Mouse (Mus musculus) neural tube, embryonic 15.5 days (tissue): ENCODE data around the gene Cd68. TPM values are rescaled to one million over a fixed set of nuclear protein-coding genes. Genes with fewer than 3 reads are reported as not detected.
A peak's percentile ranks its signal among the peaks of the same experiment; 100 is the strongest.

ENCODE experiments used
- ATAC-seq: fragments of 200-750 bp; cut with Nextera tagmentation; 2 replicates; pipeline ENCODE4 v1.8.0; 2017; ENCODE audit warnings: mild to moderate bottlenecking, moderate TSS enrichment, moderate library complexity; ENCODE audit not compliant: low FRiP score
- H3K27ac ChIP-seq: fragments of 300-500 bp; sonication (generic); replicated peaks from 2 replicates; pipeline ENCODE4 v1.5.1; 2015; ENCODE audit warnings: mild to moderate bottlenecking, inconsistent platforms
- H3K27me3 ChIP-seq: fragments of 300-500 bp; sonication (generic); replicated peaks from 2 replicates; pipeline ENCODE4 v1.6.1; 2015; ENCODE audit warnings: inconsistent platforms
- H3K36me3 ChIP-seq: fragments of 300-500 bp; sonication (generic); 2 replicates; pipeline ENCODE4 v1.6.1; 2015; ENCODE audit warnings: inconsistent platforms
- H3K4me1 ChIP-seq: fragments of 300-500 bp; sonication (generic); 2 replicates; pipeline ENCODE4 v1.6.1; 2015; ENCODE audit warnings: inconsistent platforms
- H3K4me2 ChIP-seq: fragments of 300-500 bp; sonication (generic); 2 replicates; pipeline ENCODE4 v1.6.1; 2015; ENCODE audit warnings: inconsistent platforms, mild to moderate bottlenecking, moderate library complexity
- H3K4me3 ChIP-seq: fragments of 300-500 bp; sonication (generic); replicated peaks from 2 replicates; pipeline ENCODE4 v1.5.1; 2015; ENCODE audit warnings: mild to moderate bottlenecking, inconsistent platforms
- H3K9ac ChIP-seq: fragments of 300-500 bp; sonication (generic); replicated peaks from 2 replicates; pipeline ENCODE4 v1.6.1; 2015; ENCODE audit warnings: mild to moderate bottlenecking, inconsistent platforms
- H3K9me3 ChIP-seq: fragments of 300-500 bp; sonication (generic); replicated peaks from 2 replicates; pipeline ENCODE4 v1.6.1; 2016; ENCODE audit warnings: inconsistent platforms
- WGBS: fragments of 180-500 bp; shearing (Covaris S2); methylation state at CpG from one replicate; pipeline ENCODE4 v1.1.7; 2015; ENCODE audit warnings: mixed read lengths; 5-methylcytosine and 5-hydroxymethylcytosine counted together
- polyA plus RNA-seq: library from polyadenylated mRNA; unstranded; fragments of >200 nt; fragmentation: Nextera tagmentation; extraction: Ambion mirVana; gene quantifications from 2 replicates; pipeline ENCODE4 v1.2.1, GENCODE M21; 2015

The Cd68 gene
- polyA plus RNA-seq, 1 experiment from 2014 or later, result 9.0 TPM

DNA sequence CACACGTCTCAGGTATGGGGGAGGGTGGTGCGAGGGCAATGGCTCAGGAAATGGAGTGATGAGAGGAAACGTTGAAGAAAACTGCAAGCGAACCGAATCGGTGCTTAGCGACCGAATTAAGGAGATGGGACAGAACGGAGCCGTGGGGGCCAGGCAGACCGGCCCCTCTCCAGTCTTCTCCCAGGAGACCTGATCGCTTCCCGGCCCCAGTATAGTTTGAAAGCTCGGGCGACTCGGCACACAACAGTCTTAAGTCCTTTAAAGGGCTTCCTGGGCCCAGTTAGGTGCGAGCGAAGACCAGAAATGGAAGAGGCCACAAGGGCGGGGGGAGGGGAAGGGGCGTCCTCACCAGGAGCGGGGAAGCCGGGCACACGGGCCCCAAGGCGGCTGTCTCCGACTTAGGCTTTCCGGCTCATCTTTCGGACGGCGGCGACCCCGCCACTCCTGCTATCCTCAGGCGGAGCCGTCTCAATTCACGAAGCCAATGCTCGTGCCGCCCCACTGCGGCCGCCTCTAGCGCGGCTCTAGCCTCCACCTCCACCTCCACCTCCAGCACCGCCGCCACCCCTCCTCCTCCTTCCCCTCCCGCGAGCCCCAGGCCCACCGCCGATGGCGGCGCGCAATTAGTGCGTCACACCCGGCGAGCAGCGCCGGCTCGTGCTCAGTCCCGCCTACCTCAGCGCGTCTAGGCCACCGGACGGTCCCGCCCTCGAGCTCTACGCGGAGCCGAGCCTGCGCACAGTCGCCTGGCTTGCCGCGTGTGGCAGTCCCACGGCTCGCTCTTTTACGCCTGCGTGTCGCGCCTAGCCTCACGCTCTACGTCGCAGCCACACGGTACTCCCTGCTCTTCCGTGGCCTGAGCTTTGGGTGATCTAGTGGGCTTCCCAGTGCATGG, 15.6 kb upstream of the Cd68 start, which contains the start of gene Senp3:
Senp3 (minus strand) TSS at position 771 of the 895 bp plus-strand sequence.
- under 1% methylated on average over 78 of the region's 80 CpGs for WGBS
- H3K36me3 ChIP-seq, result peaks cover 32% of the 10 kb centered on the region
- no peaks in the 10 kb centered on the region for H3K9me3 ChIP-seq
- H3K4me1 ChIP-seq, result peaks cover 58% of the 10 kb centered on the region
- peak within 1 kb of the TSS; percentile 95 for H3K27ac ChIP-seq
- H3K27me3 ChIP-seq, result no peaks in the 10 kb centered on the region; the same call in 1 of the 2 replicates
- peak within 1 kb of the TSS; percentile 59 for H3K9ac ChIP-seq
- peak within 1 kb of the TSS; percentile 93 for H3K4me2 ChIP-seq
- peak; percentile 96 for ATAC-seq
- peak within 1 kb of the TSS; percentile 73 for H3K4me3 ChIP-seq

DNA sequence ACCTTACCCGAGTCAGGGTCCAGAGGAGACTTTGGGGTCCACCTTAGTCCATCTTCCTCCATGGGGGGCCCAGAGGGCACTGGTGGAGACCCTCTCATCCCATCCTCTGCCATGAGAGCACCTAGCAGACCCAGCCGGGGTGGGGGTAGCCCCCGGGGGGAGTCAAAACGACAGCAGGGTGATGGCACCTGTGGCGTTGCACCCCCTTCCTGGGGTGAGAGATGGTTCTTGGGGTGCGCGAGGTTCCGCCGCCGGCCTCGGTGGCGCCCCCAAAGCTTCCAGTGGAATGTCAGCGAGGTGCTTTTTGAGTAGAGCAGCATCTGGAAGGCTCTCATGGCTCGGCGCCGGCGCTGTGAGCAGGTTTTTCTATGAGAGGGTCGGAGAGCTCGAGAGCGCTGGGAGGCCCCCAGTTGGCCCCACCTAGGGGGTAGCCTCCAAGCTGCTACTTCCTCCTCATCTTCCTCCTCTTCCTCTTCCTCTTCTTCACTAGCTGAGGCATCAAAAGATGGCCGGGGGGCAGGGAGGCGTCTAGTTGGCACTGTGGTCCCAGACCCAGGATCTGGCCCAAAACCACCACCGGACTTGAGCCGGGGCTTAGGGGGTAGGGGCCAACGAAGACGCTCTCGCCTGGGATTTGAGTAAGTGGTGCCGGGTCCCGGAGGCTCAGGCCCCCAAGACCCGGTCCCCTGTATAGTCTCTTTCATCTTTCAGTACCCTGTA, 14.3 kb upstream of the Cd68 start:
- H3K4me1 ChIP-seq, result peaks cover 47% of the 10 kb centered on the region
- H3K27me3 ChIP-seq, result no peaks in the 10 kb centered on the region; the same call in 1 of the 2 replicates
- no peaks in the 10 kb centered on the region for H3K9me3 ChIP-seq
- H3K27ac ChIP-seq, result no peak overlapping the region
- H3K4me2 ChIP-seq, result peak overlapping the region; percentile 93
- 92% methylated on average over 30 of the region's 30 CpGs for WGBS
- ATAC-seq, result no peak
- peaks cover 45% of the 10 kb centered on the region for H3K36me3 ChIP-seq
- H3K4me3 ChIP-seq, result peak overlapping the region; percentile 73
- peak overlapping the region; percentile 59; the same call in 1 of the 2 replicates for H3K9ac ChIP-seq

DNA sequence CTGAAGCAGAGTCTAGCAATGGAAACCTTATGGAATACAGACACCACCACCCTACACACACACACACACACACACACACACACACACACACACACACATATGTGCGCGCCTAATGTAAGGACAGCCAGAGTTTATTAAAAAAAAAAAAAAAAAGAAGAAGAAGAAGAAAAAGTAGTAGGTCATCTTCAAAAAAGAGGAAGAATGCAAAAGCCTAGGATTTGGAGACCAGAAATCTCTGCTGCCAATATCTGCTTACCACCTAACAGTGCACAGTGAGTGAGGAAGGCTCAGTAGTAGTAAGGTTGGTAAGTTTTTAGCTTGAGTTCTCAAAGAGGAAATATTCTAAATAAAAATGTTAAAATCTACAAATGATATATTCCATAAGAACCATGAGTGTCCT, 13.2 kb upstream of the Cd68 start:
- peaks cover 56% of the 10 kb centered on the region for H3K36me3 ChIP-seq
- ATAC-seq, result no peak
- no peak overlapping the region for H3K27ac ChIP-seq
- no peak overlapping the region for H3K9ac ChIP-seq
- H3K27me3 ChIP-seq, result no peaks in the 10 kb centered on the region
- H3K9me3 ChIP-seq, result no peaks in the 10 kb centered on the region
- 100% methylated on average over 1 of the region's 2 CpGs for whole genome bisulfite sequencing
- no peak overlapping the region for H3K4me3 ChIP-seq
- H3K4me1 ChIP-seq, result peaks cover 47% of the 10 kb centered on the region
- no peak overlapping the region; the same call in 1 of the 2 replicates for H3K4me2 ChIP-seq

DNA sequence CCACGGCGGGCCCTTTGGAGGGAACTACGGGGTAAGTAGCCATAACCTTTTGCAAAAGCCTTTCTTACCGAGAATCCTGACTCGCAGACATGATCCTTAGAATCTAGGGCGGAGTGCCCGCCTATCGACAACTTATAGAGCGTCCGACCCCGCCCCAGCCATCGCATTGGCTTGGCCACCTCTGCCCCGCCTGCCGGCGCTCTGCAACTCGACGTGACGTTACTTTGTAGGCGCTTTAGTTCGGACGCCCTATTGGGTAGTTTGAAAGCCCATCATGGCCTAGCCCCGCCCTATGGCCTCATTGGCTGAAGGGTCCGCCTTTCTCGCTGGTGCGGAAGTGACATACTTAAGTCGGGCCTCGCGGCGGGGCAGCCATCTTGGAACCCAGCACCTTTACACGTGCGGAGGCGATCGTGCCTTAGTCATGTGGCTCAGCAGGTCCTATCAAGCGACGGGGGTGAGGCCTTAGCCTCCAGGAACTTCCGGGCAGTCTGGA, 6.3 kb upstream of the Cd68 start, which contains the start of gene Eif4a1:
Eif4a1 (minus strand) TSS at position 213 of the 496 bp plus-strand sequence.
- WGBS, result under 1% methylated on average over 36 of the region's 36 CpGs
- Histone ChIP-seq H3K9ac (peak within 1 kb of the TSS; percentile 100), H3K36me3 (peaks cover 64% of the 10 kb centered on the region), H3K4me1 (peaks cover 34% of the 10 kb centered on the region), H3K4me2 (peak within 1 kb of the TSS; percentile 95), H3K27ac (peak within 1 kb of the TSS; percentile 97), H3K27me3 (no peaks in the 10 kb centered on the region), H3K4me3 (peak within 1 kb of the TSS; percentile 99), H3K9me3 (no peaks in the 10 kb centered on the region)
- peak; percentile 96 for ATAC-seq

DNA sequence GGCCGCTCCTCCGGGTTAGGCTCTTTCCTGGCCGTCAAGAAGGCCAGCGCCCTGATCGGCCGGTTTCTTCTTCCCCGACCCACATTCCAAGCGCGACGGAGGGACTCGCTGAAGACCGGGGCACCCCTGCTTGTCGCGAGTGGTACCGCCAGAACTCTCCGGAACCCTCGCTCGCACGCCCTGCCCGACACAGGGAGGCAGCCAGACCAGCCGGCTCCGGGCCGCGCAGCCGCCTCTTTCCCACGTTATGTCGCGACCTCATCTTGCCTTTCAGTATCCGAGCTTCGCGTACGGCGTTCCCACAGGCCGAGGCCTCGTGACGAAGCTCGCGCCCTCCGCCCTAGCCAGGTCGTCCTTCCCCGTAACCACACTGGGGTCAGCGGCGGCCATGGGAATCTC, 5.8 kb upstream of the Cd68 start:
- H3K9ac ChIP-seq, result peak overlapping the region; percentile 100
- peak overlapping the region; percentile 95 for H3K4me2 ChIP-seq
- H3K36me3 ChIP-seq, result peaks cover 62% of the 10 kb centered on the region
- WGBS, result 0% methylated on average over 42 of the region's 43 CpGs
- peak; percentile 26; the same call in 1 of the 2 replicates for ATAC-seq
- peak overlapping the region; percentile 97 for H3K27ac ChIP-seq
- H3K27me3 ChIP-seq, result no peaks in the 10 kb centered on the region
- peak overlapping the region; percentile 99 for H3K4me3 ChIP-seq
- no peaks in the 10 kb centered on the region for H3K9me3 ChIP-seq
- H3K4me1 ChIP-seq, result peaks cover 34% of the 10 kb centered on the region

DNA sequence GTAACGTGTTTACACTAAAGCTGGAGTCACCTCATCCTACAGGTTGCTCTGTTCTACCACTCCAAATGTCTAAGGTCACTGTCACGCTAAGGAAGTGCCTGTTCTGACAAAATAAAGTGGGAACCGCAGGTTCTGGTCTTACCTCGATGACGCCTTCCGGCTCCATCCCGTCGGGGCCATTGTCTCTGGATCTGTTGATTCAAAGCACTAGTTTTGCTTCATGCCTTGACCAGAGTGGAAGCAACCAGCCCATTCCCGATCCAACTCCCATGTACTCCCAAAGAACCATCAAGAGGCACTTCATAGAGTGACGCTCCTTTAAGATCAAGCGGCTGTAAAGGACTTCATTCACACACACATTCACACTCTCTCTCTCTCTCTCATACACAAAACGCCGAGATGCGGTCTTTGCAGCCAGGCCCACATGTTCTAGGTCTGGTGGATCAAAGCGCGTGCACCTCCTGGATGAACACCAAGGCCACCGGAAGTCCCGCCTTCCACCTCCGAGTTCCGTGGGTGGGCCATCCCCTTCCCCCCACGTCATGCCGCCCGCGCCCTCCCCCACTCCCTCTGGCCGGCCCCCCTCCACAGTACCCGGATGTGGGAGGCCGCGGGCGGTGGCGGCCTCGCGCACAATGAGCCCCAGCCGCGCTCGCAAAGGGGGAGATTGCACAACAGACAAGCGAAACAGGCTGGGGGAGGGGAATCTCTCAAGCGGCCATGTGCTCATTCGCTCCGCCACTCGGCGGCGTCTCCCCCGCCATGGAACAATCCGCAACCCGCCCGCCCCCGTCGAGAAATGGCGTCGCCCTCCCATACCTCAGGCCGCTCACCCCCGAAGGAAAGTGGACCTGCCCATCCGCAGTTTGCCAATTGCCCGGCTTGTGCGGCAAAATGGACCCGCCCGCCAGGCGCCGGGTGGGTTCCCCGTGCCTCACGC, 5.1 kb upstream of the Cd68 start:
- peaks cover 34% of the 10 kb centered on the region for H3K4me1 ChIP-seq
- no peaks in the 10 kb centered on the region for H3K27me3 ChIP-seq
- no peaks in the 10 kb centered on the region for H3K9me3 ChIP-seq
- H3K9ac ChIP-seq, result peak overlapping the region; percentile 100
- H3K4me2 ChIP-seq, result peak overlapping the region; percentile 95
- peak overlapping the region; percentile 97 for H3K27ac ChIP-seq
- peak; percentile 78 for ATAC-seq
- peaks cover 62% of the 10 kb centered on the region for H3K36me3 ChIP-seq
- 1% methylated on average over 51 of the region's 61 CpGs for WGBS
- peak overlapping the region; percentile 99 for H3K4me3 ChIP-seq

DNA sequence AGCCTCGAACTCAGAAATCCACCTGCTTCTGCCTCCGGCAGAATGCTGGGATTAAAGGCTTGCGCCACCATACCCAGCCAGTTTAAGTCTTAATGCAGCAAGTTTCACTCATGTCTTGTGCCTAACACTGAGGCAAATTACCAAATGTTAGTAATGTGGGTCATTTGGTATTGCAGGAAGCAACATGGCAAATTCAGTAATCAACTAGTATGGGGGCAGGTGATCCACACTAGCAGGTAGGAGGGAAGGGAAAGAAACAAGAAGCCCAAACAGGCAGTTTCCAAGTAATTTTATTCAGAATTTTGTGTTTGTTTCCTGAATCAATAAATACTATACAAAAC, 682 bp upstream of the Cd68 start:
- H3K27me3 ChIP-seq, result no peaks in the 10 kb centered on the region

DNA sequence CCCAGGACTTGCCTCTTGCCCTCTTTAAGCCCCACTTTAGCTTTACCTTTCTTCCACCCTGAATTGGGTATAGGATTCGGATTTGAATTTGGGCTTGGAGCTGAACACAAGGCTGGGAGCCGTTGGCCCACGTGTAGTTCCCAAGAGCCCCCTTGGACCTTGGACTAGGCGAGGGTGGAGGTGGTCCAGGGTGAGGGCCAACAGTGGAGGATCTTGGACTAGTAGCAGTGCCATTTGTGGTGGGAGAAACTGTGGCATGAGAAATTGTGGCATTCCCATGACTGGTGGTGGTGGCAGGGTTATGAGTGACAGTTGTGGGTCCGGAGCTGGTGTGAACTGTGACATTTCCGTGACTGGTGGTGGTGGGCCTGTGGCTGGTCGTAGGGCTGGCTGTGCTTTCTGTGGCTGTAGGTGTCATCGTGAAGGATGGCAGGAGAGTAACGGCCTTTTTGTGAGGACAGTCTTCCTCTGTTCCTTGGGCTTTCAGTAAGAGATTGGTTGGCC, 444 bp downstream of the Cd68 start:
- Histone ChIP-seq H3K4me1 (peaks cover 44% of the 10 kb centered on the region), H3K27me3 (no peaks in the 10 kb centered on the region), H3K27ac (no peak overlapping the region), H3K4me2 (no peak overlapping the region), H3K36me3 (peaks cover 62% of the 10 kb centered on the region), H3K4me3 (no peak overlapping the region), H3K9me3 (no peaks in the 10 kb centered on the region), H3K9ac (no peak overlapping the region)
- WGBS, result 78% methylated on average over 9 of the region's 9 CpGs
- no peak for ATAC-seq

More for the DNA sequence above, 682 bp upstream of the Cd68 start:
- Histone ChIP-seq H3K4me1 (peaks cover 38% of the 10 kb centered on the region), H3K9me3 (no peaks in the 10 kb centered on the region), H3K27ac (no peak overlapping the region), H3K4me2 (no peak overlapping the region), H3K36me3 (peaks cover 62% of the 10 kb centered on the region), H3K9ac (no peak overlapping the region), H3K4me3 (no peak overlapping the region)
- 91% methylated on average over 3 of the region's 3 CpGs for WGBS
- no peak for ATAC-seq

DNA sequence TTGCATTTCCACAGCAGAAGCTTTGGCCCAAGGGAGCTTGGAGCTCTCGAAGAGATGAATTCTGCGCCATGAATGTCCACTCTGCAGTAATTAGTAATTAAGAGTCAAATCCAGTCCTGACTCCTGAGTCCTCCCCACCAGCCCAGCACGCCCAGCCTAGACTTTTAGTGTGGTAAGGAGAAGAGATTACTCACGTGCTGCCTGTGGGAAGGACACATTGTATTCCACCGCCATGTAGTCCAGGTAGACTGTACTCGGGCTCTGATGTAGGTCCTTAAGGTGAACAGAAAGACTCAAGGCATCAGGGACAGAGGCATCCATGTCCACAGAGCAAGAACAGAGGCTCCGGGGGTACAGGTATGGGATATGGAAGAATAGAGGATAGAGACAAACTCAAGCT, 1.1 kb downstream of the Cd68 start:
- H3K9ac ChIP-seq, result no peak overlapping the region
- WGBS, result 94% methylated on average over 7 of the region's 7 CpGs
- H3K9me3 ChIP-seq, result no peaks in the 10 kb centered on the region
- H3K36me3 ChIP-seq, result peaks cover 61% of the 10 kb centered on the region
- H3K27me3 ChIP-seq, result no peaks in the 10 kb centered on the region
- H3K4me3 ChIP-seq, result no peak overlapping the region
- H3K4me1 ChIP-seq, result peaks cover 41% of the 10 kb centered on the region
- no peak overlapping the region for H3K27ac ChIP-seq
- no peak for ATAC-seq
- H3K4me2 ChIP-seq, result no peak overlapping the region

DNA sequence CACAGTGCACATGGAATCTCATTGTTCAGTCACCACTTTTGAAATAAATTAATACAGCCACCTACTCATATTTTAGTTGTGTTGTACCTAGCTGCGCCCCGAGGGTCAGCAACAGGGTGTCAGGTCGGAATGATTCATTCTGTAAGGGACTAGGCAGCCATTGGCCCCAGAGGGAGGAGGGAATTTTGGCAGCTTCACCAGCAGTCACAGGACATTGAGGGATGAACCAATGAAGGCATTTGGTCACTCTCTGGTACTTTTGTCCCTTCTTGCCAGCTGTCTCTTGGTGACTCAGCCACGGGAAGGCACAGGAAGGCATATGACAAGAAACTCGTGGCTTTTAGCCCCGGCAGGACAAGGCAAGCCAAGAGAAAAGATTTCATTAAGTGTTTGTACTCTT, 2.2 kb downstream of the Cd68 start:
- Histone ChIP-seq H3K27me3 (no peaks in the 10 kb centered on the region), H3K4me1 (peaks cover 31% of the 10 kb centered on the region), H3K4me2 (no peak overlapping the region), H3K9ac (no peak overlapping the region), H3K4me3 (no peak overlapping the region), H3K9me3 (no peaks in the 10 kb centered on the region), H3K27ac (peak overlapping the region; percentile 97; the same call in 1 of the 2 replicates), H3K36me3 (peaks cover 58% of the 10 kb centered on the region)
- 83% methylated on average over 6 of the region's 6 CpGs for WGBS
- no peak for ATAC-seq
